Mouse (Mus musculus): Measurements from ENCODE around the gene Atp2a3. TPM values are rescaled to one million over a fixed set of nuclear protein-coding genes. Genes with fewer than 3 reads are reported as not detected.

The Atp2a3 gene
- total RNA-seq, 1 experiment from 2014 or later: 240 TPM

GRCm38 (mm10) chr11:73023099-73023498 lies 62.1 kb downstream of the Atp2a3 start:
- no peak for ATAC-seq (ENCODE audit: extremely low read depth, insufficient number of reproducible peaks, low FRiP score, poor library complexity, severe bottlenecking)

- ATAC-seq (ENCODE audit: extremely low read depth, insufficient number of reproducible peaks, low FRiP score, poor library complexity, severe bottlenecking): no peak
Observed at GRCm38 (mm10) chr11:73023827-73024226, 62.9 kb downstream of the Atp2a3 start.

GRCm38 (mm10) chr11:73024236-73024904 lies 63.4 kb downstream of the Atp2a3 start:
- peak; percentile 89 for ATAC-seq (ENCODE audit: extremely low read depth, insufficient number of reproducible peaks, low FRiP score, poor library complexity, severe bottlenecking)

DNA sequence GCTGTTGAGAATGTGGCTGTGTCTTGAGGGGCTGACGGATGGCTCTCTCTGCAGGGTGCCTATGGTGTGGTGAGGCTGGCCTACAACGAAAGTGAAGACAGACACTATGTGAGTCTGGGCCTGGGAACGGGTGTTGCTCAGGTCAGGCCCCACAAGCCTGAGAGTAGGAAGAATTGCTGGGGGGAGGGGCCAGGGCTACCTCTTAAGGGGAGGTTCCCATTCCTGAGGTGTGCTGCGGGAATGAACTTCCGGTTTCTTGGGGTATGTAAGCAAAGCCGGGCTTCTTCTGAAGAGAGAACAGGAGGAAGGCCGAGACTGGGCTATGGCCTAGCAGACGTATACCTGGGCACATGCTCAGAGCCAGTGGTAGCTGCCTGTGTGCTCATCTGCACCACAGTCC lies 66.0 kb downstream of the Atp2a3 start:
- no peak for ATAC-seq (ENCODE audit: extremely low read depth, insufficient number of reproducible peaks, low FRiP score, poor library complexity, severe bottlenecking)

DNA sequence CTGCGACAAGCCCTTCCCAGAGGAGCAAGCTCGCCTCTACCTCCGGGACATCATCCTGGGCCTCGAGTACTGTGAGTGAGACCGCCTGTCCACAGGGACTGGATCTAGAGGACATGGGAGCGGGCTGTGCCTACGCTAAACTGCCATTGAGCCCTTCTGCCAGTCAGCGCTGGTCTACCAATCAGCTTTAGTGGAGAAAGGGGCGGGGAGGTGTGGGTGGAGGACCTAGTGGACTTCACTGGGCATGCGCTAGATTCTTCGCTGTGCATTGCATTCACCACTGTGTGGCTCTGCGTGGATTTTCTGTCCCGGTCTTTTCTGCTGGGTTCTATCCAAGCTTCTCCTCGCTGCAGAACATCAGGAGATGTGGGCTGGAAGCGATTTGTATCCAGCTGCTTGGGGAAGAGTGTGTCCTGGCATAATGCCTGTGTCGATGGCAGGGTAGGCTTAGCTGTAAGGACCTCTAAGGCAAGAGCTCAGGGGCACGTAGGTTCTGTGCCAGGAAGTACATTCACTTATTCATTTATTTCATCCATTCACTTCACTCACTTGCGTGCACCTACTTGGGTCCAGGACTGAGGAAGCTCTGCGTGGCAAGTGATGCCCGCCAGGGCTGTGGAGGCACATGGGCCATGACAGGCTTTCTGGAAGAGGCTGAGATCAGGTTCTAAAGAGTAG lies 70.0 kb downstream of the Atp2a3 start:
- ATAC-seq (ENCODE audit: extremely low read depth, insufficient number of reproducible peaks, low FRiP score, poor library complexity, severe bottlenecking): peak; percentile 88

GRCm38 (mm10) chr11:73031536-73031935 lies 70.6 kb downstream of the Atp2a3 start:
- ATAC-seq (ENCODE audit: extremely low read depth, insufficient number of reproducible peaks, low FRiP score, poor library complexity, severe bottlenecking): no peak

DNA sequence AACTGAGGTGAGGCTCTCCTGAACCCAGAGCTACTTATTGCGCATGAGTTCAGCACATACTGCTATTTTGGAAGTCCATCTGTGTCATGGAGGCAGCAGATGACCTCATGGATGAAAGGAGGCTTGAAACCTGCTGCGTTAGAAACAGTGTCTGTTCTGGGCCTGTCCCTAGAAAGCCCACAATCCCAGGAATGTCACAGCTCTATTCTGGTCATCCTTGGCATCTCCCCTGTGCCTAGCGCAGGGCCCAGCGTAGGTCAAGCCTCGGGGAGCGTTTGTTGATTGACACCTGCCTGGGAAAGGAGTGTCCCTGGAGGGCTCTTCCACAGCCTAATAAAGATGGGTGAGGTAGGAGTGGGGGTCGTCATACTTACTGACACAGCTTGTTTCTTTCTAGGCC lies 75.1 kb downstream of the Atp2a3 start:
- no peak for ATAC-seq (ENCODE audit: extremely low read depth, insufficient number of reproducible peaks, low FRiP score, poor library complexity, severe bottlenecking)

- no peak for ATAC-seq (ENCODE audit: extremely low read depth, insufficient number of reproducible peaks, low FRiP score, poor library complexity, severe bottlenecking)
Observed at GRCm38 (mm10) chr11:73036889-73037288, 75.9 kb downstream of the Atp2a3 start.

DNA sequence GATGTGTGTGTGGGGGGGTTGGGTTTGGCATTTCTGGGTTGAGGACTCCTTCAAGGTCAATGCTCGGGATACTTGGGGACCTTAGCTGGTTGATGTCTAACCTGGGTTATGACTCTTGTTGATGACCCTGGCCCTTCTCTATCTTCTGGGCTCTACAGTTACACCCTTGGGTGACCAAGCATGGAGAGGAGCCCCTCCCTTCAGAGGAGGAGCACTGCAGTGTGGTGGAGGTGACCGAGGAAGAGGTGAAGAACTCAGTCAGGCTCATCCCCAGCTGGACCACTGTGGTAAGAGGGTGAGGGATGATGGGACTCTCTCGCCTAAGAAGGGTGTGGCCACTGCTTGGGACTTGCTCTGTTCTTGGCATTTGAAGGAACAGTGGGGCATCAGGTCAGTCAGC lies 76.7 kb downstream of the Atp2a3 start:
- no peak for ATAC-seq (ENCODE audit: extremely low read depth, insufficient number of reproducible peaks, low FRiP score, poor library complexity, severe bottlenecking)

GRCm38 (mm10) chr11:73039102-73039799 lies 78.3 kb downstream of the Atp2a3 start:
- peak; percentile 74 for ATAC-seq (ENCODE audit: extremely low read depth, insufficient number of reproducible peaks, low FRiP score, poor library complexity, severe bottlenecking)

Other genes with a start within 250 kb of the Atp2a3 start
- 12.7 and 12.9 TPM in 2 replicates for gene Cyb5d2, start 165.0 kb upstream of the Atp2a3 start, total RNA-seq (2017)
- gene Zzef1, start 164.9 kb upstream of the Atp2a3 start, total RNA-seq (2017): 74.2 and 77.9 TPM in 2 replicates
- 2.4 and 2.6 TPM in 2 replicates for gene P2rx1, start 37.9 kb downstream of the Atp2a3 start, total RNA-seq (2017)
- gene Camkk1, start 57.8 kb downstream of the Atp2a3 start, total RNA-seq (2017): 5.1 and 6.3 TPM in 2 replicates
- gene Ncbp3, start 86.6 kb downstream of the Atp2a3 start, total RNA-seq (2017): 17.4 and 18.7 TPM in 2 replicates
- gene Itgae, start 129.4 kb downstream of the Atp2a3 start, total RNA-seq (2017): 7.6 and 8.5 TPM in 2 replicates
- 3.9 and 4.3 TPM in 2 replicates for gene Haspin, start 177.1 kb downstream of the Atp2a3 start, total RNA-seq (2017)
- gene P2rx5, start 199.3 kb downstream of the Atp2a3 start, total RNA-seq (2017): not detected in 2 replicates
- 15.4 and 17.8 TPM in 2 replicates for gene Emc6, start 215.9 kb downstream of the Atp2a3 start, total RNA-seq (2017)
- gene Tax1bp3, start 215.9 kb downstream of the Atp2a3 start, total RNA-seq (2017): 10.2 and 17.1 TPM in 2 replicates
- 15.7 and 19.0 TPM in 2 replicates for gene Ctns, start 237.9 kb downstream of the Atp2a3 start, total RNA-seq (2017)
- 1.4 and 2.4 TPM in 2 replicates for gene Shpk, start 238.3 kb downstream of the Atp2a3 start, total RNA-seq (2017)